Mouse (Mus musculus): Measurements from ENCODE around the gene Ube2v1. TPM values are rescaled to one million over a fixed set of nuclear protein-coding genes. Genes with fewer than 3 reads are reported as not detected.

Ube2v1 gene
- total RNA-seq, 4 experiments from 2014 or later: 257 to 274 (median 265) TPM

GRCm38 (mm10) chr2:167564551-167565311, 67.2 kb downstream of the Ube2v1 start:
- no peak for DNase-seq (ENCODE audit: low spot score in 2 of 2)

DNA sequence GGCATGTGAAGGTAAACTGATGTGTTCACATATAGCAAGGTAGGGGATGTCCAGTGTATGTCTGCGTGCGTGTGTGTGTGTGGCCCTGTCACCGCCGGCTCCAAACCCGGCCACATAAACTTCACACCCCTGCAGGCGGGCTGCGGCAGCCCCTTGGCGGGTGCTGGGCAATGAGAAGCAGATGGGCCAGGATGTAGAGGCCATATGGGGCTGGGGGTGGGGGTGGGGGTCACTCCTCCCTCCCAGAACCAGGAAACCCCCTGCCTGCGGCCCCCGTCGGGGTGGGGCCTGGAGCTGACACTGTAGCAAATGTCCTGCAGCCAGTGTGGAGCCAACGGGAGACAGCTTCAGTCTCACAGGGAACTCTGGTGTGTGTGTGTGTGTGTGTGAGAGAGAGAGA, 68.2 kb downstream of the Ube2v1 start:
- no peak for DNase-seq (ENCODE audit: low spot score in 2 of 2)

DNA sequence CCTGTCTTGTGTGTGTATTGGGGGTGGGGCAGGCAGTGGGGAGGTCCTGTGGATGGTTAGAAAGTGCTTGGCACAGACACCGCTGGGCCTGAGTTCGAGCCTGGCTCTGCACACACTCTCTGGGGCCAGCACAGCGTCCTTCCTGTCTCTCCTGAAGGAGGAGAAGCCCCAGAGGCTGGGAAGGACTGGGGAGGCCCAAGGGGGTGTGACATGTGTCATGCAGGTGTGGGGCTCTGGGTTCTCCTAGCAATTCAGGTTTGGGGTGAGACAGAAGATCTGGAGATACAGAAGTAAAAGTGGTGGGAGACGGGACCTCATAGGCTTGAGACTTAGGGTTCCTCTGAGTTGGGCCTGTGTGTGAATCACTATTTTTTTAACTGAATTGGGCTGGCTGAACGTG, 68.9 kb downstream of the Ube2v1 start:
- DNase-seq (ENCODE audit: low spot score in 2 of 2): no peak

- DNase-seq (ENCODE audit: low spot score in 2 of 2): no peak
These were observed 69.8 kb downstream of the Ube2v1 start for GRCm38 (mm10) chr2:167562101-167562500.

DNA sequence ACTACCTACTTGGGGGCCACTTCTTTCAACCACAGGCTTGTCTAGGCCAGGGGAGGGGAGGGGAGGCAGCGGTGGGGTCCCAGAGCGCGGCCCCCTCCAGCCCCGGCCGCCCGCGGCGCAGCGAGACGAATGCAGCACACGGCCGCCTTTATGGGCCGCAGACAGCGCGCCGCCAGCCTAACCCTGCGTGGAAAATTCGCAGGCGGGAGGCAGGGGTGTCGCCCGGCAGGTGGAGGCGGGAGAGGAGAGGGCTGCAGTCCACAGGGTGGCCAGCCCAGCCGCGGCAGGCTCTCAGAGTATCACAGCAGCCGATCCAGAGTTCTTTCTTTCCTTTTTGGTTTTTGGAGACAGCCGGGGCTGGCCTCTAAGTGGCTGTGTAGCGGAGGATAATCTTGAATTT, 72.5 kb downstream of the Ube2v1 start:
- DNase-seq (ENCODE audit: low spot score in 2 of 2): no peak

Small RNAs within 50 kb of the gene (microRNA-seq; reads per million reads assigned to microRNA genes)
- 0 reads per million in 2 experiments for gene Gm22355

Other genes with a start within 250 kb of the Ube2v1 start
- gene Slc9a8, start 210.4 kb downstream of the Ube2v1 start, total RNA-seq (2022): 10 to 100 TPM; 34.4 to 38.7 (median 35.1) TPM
- gene Rnf114, start 139.4 kb downstream of the Ube2v1 start, total RNA-seq (2022): 10 to 100 TPM; 57.8 to 62.9 (median 60.1) TPM
- gene Spata2, start 139.2 kb downstream of the Ube2v1 start, total RNA-seq (2022): 10 to 100 TPM; 66.1 to 71.2 (median 70.1) TPM
- under 1 TPM; 0.48 to 0.93 (median 0.70) TPM for gene Snai1, start 93.9 kb downstream of the Ube2v1 start, total RNA-seq (2022)
- 10 to 100 TPM; 26.0 to 42.5 (median 32.6) TPM for gene Gm20431, start 29.4 kb upstream of the Ube2v1 start, total RNA-seq (2022)
- 10 to 100 TPM; 12.1 to 20.6 (median 15.1) TPM for gene Cebpb, start 56.8 kb upstream of the Ube2v1 start, total RNA-seq (2022)
- gene Tmem189, start 57.7 kb upstream of the Ube2v1 start, total RNA-seq (2022): 10 to 100 TPM; 39.8 to 49.3 (median 44.1) TPM